ENCODE assay signal across 28 mouse cellular contexts in genomic region chr17:11795979-11796378, GRCm38 (mm10).
"Had no signal": no experiment of that assay in that cellular context is flagged by ENCODE, and none has a peak within 500 bp of the region (broad histone marks: within the 10 kb centered on the region; RNA-seq: fewer than 3 reads in every experiment).

No protein-coding gene starts in this region.

- H3K9ac ChIP-seq: embryonic facial prominence, embryonic 12.5 days; embryonic facial prominence, embryonic 13.5 days; embryonic facial prominence, embryonic 15.5 days; forebrain, embryonic 12.5 days; forebrain, embryonic 13.5 days; forebrain, embryonic 15.5 days; forebrain, postnatal 0 days had no signal

- H3K27ac ChIP-seq: embryonic facial prominence, embryonic 10.5 days; embryonic facial prominence, embryonic 12.5 days; embryonic facial prominence, embryonic 13.5 days; embryonic facial prominence, embryonic 15.5 days; forebrain, embryonic 10.5 days; forebrain, embryonic 12.5 days; forebrain, embryonic 13.5 days; forebrain, embryonic 15.5 days; gastrocnemius, adult 2 months; heart, adult 2 months had no signal

- H3K36me3 ChIP-seq: embryonic facial prominence, embryonic 10.5 days; embryonic facial prominence, embryonic 12.5 days; embryonic facial prominence, embryonic 13.5 days; embryonic facial prominence, embryonic 15.5 days; forebrain, embryonic 10.5 days; forebrain, embryonic 12.5 days; forebrain, embryonic 15.5 days had no signal

- DNase-seq: cerebellum, adult 8-10 months; cerebellum, adult 9-10 months; cerebellum, adult 9-11 months; cerebellum, postnatal 10 days; cerebellum, postnatal 14 days; cerebellum, postnatal 25 days; cerebellum, postnatal 36 days; embryo, embryonic 11 days; forebrain, postnatal 0 days; gastrocnemius, adult 2 months; gastrocnemius, postnatal 10 days; gastrocnemius, postnatal 14 days; gastrocnemius, postnatal 25 days; gastrocnemius, postnatal 36 days; heart, adult 11 months; heart, adult 18-20 months; heart, adult 2 months had no signal

- H3K4me1 ChIP-seq: embryonic facial prominence, embryonic 10.5 days; embryonic facial prominence, embryonic 12.5 days; embryonic facial prominence, embryonic 13.5 days; embryonic facial prominence, embryonic 15.5 days; forebrain, embryonic 10.5 days; forebrain, embryonic 12.5 days; forebrain, embryonic 13.5 days; forebrain, embryonic 15.5 days had no signal

- ATAC-seq: forebrain, embryonic 13.5 days; forebrain, embryonic 14.5 days; forebrain, embryonic 15.5 days; forebrain, embryonic 16.5 days; forebrain, postnatal 0 days had no signal

- H3K9me3 ChIP-seq: embryonic facial prominence, embryonic 10.5 days; embryonic facial prominence, embryonic 12.5 days; embryonic facial prominence, embryonic 13.5 days; embryonic facial prominence, embryonic 15.5 days; forebrain, embryonic 10.5 days; forebrain, embryonic 12.5 days; forebrain, embryonic 13.5 days; forebrain, embryonic 15.5 days had no signal

- H3K4me3 ChIP-seq: embryonic facial prominence, embryonic 10.5 days; embryonic facial prominence, embryonic 12.5 days; embryonic facial prominence, embryonic 13.5 days; embryonic facial prominence, embryonic 15.5 days; erythroblast, embryonic 14.5 days; forebrain, embryonic 10.5 days; forebrain, embryonic 12.5 days; forebrain, embryonic 13.5 days; forebrain, embryonic 15.5 days; gastrocnemius, adult 2 months; heart, adult 2 months had no signal

- H3K27me3 ChIP-seq: embryonic facial prominence, embryonic 12.5 days; embryonic facial prominence, embryonic 15.5 days; forebrain, embryonic 12.5 days; forebrain, embryonic 13.5 days; forebrain, embryonic 15.5 days had no signal
